Mouse (Mus musculus) adrenal gland, adult 2 months (tissue): ENCODE measurements at regions not wholly inside any gene's neighbourhood (a gene's known extent, or its start where the extent isn't known, plus 50 kb on each side); places are given as distances from the start of the nearest gene placed in this dataset.
A peak's percentile ranks its signal among the peaks of the same experiment; 100 is the strongest.

Experiments used
- DNase-seq: peaks from one replicate; pipeline ENCODE4 v3.0.0; 2021

- no peak for DNase-seq
These were observed 71.8 kb downstream of the Scp2d1 start for GRCm38 (mm10) chr2:144895254-144895653.

- DNase-seq: no peak
These were observed 73.0 kb downstream of the Scp2d1 start for GRCm38 (mm10) chr2:144896430-144896829.

DNA sequence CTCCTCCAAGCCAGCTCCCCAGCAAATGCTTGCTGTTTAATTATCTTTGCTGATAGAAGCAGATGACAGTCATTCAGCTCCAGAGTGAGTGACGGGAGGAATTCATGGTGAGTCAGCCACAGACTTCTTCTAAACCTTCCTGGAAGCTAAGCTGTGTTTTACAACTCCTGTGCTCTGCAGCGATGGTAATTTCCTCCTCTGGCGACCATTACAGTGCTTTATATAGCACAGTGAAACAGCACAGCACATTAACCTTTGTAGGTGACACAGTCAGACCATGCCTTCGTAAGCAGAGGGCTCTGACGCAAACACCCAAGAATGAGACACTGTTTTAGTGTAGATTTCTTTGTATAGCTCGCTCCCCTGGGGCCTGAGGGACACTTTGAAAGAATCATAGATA is 83.3 kb downstream of the Scp2d1 start:
- no peak for DNase-seq

DNA sequence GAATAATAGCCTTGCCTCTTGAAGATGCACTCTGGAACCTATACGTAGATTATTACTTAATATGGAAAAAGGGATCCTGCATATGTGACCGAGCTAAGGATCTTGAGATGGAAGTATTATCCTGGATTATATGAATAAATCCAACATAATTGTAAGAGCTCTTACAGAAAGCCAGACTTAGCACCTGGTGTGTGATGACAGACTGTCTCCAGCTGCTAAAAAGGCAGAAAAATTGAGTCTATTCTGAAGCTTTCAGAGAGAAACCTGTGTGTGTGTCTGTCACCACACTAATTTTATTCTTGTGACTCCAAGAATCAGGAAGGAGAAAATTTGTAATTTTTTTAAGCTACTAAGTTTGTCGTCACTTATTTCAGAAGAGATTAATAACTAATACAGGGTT is 122.4 kb downstream of the Scp2d1 start:
- DNase-seq: no peak

DNA sequence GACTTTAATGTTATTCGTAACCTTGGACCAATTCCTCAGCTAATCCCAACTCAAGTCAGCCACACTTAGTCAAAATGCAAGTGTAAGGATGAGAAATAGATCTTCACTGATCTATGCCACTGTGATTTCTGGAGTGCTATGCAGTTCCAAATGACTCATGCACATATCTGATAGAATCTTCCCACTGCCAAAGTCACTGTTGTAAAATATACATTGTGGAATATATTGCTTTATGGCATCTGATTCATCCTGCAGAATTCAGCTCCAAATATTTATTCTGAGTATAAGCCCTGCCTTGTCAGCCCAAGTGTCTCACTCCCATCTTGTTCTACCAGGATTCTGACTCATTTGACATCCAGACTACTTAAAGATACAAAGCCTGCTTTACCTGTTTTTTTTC is 123.0 kb downstream of the Scp2d1 start:
- DNase-seq: no peak

GRCm38 (mm10) chr2:144949232-144949631 is 125.8 kb downstream of the Scp2d1 start:
- DNase-seq: peak; percentile 48
